Mouse (Mus musculus): ENCODE data around the gene Higd1b.

GRCm38 (mm10) chr11:102838616-102839150 lies 3.0 kb downstream of the Higd1b start:
- TF ChIP-seq CTCF (IDR thresholded peaks at IDR 0.05; ENCODE audit: borderline replicate concordance, extremely low read depth, insufficient read depth, insufficient read length) (no peak), POLR2A (IDR thresholded peaks at IDR 0.05; ENCODE audit: borderline replicate concordance, extremely low read depth, insufficient read depth, insufficient read length, poor library complexity, severe bottlenecking) (no peak)
